Mouse (Mus musculus): ENCODE measurements around the gene Drg1. TPM values are rescaled to one million over a fixed set of nuclear protein-coding genes. Genes with fewer than 3 reads are reported as not detected.

Drg1 gene
- polyA plus RNA-seq, 1 experiment from 2014 or later, result 215 TPM

DNA sequence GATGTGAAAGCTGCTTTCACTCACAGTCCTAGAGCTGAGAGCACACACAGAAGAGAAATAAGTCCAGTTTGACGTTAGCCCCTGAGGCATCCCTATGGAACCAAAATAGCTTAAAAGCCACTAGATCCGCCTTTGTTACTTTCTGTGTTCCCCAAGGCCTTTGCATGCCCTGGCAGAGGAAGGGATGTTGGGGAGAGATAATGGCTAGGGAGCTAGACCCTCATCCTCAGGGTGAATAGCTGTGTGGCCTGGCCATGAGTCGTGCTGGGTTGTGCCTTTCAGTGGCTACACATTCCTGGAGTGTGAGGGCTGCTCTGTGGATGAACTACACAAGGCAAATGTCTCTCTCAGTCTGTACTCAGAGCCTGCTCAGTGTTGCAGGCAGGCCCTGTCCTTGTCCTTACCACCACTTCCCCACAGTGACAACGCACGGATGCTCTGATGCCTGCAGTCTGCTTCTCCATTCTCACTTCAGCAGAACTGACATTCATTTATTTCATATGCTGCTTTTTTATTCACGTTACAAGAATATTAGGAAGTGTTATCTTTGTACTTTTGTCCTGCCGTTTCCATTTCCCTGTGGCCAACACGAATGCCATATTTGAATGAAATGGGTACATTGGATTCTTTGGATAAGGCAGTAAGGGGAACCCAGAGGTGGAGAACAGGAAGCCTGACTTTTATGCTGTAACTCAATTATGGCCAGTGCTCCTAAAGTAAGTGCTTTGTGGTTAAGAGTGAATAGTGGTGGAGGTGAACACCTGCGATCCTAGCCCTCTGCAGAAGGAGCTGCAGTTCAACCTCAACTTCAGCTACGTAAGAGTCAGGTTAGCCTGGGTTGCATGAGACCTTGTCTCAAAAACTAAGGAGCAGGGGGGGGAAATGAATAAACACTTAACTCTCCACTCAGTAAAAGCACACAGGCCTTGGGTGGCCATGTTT, 31.9 kb upstream of the Drg1 start:
- H3K27ac ChIP-seq, result no peak overlapping the region
- H3K4me3 ChIP-seq, result no peak overlapping the region
- peaks cover 41% of the 10 kb centered on the region for H3K4me1 ChIP-seq
- no peak overlapping the region for H3K4me2 ChIP-seq
- H3K9me3 ChIP-seq, result no peaks in the 10 kb centered on the region
- no peak for ATAC-seq (replicated peaks)
- H3K27me3 ChIP-seq (replicated peaks), result no peaks in the 10 kb centered on the region
- no peak overlapping the region for H3K9ac ChIP-seq
- 85% methylated on average over 10 of the region's 10 CpGs for WGBS
- peaks cover 53% of the 10 kb centered on the region for H3K36me3 ChIP-seq (replicated peaks)

DNA sequence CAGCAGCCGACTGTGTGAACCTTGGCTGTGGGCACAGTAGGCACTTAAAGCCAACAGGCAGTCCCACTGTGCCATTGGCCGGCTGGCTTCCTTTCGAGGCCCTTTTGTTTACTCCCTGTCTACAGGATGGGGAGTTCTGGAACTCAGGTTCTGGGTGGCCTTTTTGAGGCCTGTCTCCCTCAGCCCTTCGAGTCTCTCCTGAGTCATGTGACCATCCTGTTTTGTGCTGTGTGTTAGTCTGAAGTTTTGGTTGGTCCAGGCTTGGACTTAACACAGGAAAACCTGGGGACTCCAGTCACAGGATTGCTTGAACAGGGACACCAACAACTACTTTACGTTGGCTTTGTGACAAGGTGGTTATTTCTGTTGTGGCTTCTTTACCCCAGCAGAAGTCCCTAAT, 29.8 kb upstream of the Drg1 start:
- 61% methylated on average over 5 of the region's 5 CpGs for WGBS
- H3K9ac ChIP-seq, result no peak overlapping the region
- H3K4me1 ChIP-seq, result peaks cover 55% of the 10 kb centered on the region
- no peak for ATAC-seq (replicated peaks)
- H3K27me3 ChIP-seq (replicated peaks), result no peaks in the 10 kb centered on the region
- peaks cover 44% of the 10 kb centered on the region for H3K36me3 ChIP-seq (replicated peaks)
- no peak overlapping the region for H3K27ac ChIP-seq
- no peak overlapping the region for H3K4me3 ChIP-seq
- H3K9me3 ChIP-seq, result no peaks in the 10 kb centered on the region
- 0 out of 2 replicates have a peak overlapping the region, but pooled peaks have one; percentile 0 for H3K4me2 ChIP-seq

DNA sequence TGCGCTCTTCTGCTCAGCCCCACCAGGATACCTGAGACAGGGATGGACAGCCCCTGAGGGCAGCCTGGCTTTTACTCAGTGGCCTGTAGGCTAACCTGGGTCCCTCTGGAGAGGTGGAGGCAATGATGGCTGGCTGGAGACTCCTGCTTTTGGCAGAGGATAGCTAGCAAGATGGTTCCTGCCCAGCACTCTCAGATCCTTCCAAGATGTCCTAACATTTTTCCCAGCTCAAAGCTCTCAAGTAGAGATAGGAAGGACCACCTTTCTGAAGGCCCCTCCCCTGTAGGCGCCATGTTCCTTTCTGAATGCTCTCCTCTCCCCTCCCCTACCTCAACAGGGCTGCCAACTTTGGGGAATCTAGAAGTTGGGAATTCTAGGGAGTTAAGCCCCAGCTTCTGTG, 28.4 kb upstream of the Drg1 start:
- Histone ChIP-seq H3K9me3 (no peaks in the 10 kb centered on the region), H3K9ac (peak overlapping the region; percentile 55; the same call in 1 of the 2 replicates), H3K4me3 (peak overlapping the region; percentile 50), H3K4me2 (peak overlapping the region; percentile 85), H3K27me3 (replicated peaks) (no peaks in the 10 kb centered on the region), H3K36me3 (replicated peaks) (peaks cover 33% of the 10 kb centered on the region), H3K4me1 (peaks cover 56% of the 10 kb centered on the region), H3K27ac (no peak overlapping the region)
- no peak for ATAC-seq (replicated peaks)
- 84% methylated on average over 2 of the region's 2 CpGs for WGBS

DNA sequence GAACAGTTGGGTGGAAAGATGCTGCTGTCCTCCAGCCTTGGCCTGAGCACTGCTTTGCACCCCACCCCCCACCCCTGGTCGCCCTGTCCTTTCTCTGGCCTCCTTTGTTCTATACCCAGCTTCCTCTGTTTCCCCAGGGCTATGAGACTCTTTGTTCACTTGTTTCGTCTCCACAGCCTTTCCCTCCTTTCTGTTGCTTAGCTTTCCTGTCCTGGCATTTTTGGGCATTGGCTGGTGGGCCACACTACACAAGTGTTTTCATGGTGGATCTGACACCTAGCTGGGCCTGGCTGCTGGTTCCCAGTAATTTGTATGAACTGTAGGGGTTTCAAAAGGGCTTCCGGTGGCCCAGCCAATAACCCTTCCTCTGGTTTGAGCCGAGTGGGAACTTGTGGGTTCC, 27.1 kb upstream of the Drg1 start:
- 9% methylated on average over 4 of the region's 4 CpGs for WGBS
- Histone ChIP-seq H3K9me3 (no peaks in the 10 kb centered on the region), H3K27me3 (replicated peaks) (no peaks in the 10 kb centered on the region), H3K9ac (peak overlapping the region; percentile 55), H3K4me3 (peak overlapping the region; percentile 50), H3K4me2 (peak overlapping the region; percentile 85), H3K4me1 (peaks cover 61% of the 10 kb centered on the region), H3K27ac (peak overlapping the region; percentile 99), H3K36me3 (replicated peaks) (peaks cover 20% of the 10 kb centered on the region; the same call in 1 of the 2 replicates)
- ATAC-seq (replicated peaks), result no peak

DNA sequence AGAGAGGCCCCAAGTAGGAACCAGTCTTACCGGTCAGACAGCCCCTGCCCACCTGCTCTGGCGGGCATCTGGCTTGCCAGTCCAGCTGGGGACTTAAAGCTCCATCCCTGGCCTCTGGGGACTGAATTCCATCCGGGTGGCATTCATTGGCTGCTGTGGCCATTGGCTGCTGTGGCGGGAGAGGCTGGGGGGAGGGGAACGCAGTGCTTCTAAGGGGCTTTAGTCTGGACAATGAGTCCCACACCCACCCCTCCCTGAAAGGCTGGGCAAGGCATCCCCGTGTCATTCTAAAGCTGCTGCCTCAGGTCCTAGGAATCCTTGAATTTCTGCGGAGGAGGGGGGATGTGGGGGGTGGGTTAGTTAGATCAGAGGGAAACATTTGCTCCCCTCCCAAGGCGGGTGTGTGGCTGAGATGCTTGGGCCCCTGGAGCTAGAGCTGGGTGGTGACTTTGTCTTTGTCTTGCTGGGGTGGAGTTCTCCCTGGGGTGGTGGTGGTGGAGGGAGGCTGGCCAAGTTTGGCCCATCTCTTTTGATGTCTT, 26.6 kb upstream of the Drg1 start:
- peak overlapping the region; percentile 50 for H3K4me3 ChIP-seq
- no peaks in the 10 kb centered on the region for H3K9me3 ChIP-seq
- peak overlapping the region; percentile 85 for H3K4me2 ChIP-seq
- H3K9ac ChIP-seq, result peak overlapping the region; percentile 55
- peaks cover 66% of the 10 kb centered on the region for H3K4me1 ChIP-seq
- H3K36me3 ChIP-seq (replicated peaks), result peaks cover 17% of the 10 kb centered on the region; the same call in 1 of the 2 replicates
- under 1% methylated on average over 8 of the region's 8 CpGs for WGBS
- no peak for ATAC-seq (replicated peaks)
- H3K27ac ChIP-seq, result peak overlapping the region; percentile 99
- no peaks in the 10 kb centered on the region for H3K27me3 ChIP-seq (replicated peaks)

DNA sequence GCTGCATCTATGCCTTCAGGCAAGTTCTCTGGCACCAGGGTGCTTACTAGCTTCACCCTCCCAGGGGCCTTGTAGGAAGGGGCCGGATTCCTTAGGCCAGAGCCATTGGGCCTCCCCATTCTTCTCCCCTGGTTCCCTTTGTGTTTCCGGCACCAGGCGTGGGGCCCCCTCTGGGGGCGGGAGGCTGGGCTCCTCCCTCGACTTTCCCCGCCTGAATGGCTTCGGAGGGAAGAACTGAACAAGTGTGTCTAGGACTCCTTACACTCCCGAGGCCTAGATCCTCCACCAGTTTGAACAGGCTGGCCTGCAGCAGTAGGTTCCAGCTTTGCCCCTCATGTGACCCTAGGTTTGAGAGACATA, 25.8 kb upstream of the Drg1 start:
- ATAC-seq (replicated peaks), result no peak
- H3K4me1 ChIP-seq, result peaks cover 71% of the 10 kb centered on the region
- peak overlapping the region; percentile 50 for H3K4me3 ChIP-seq
- peak overlapping the region; percentile 55 for H3K9ac ChIP-seq
- H3K27ac ChIP-seq, result peak overlapping the region; percentile 99
- peaks cover 17% of the 10 kb centered on the region; the same call in 1 of the 2 replicates for H3K36me3 ChIP-seq (replicated peaks)
- H3K27me3 ChIP-seq (replicated peaks), result no peaks in the 10 kb centered on the region
- H3K9me3 ChIP-seq, result no peaks in the 10 kb centered on the region
- peak overlapping the region; percentile 85 for H3K4me2 ChIP-seq
- 0% methylated on average over 8 of the region's 8 CpGs for WGBS

DNA sequence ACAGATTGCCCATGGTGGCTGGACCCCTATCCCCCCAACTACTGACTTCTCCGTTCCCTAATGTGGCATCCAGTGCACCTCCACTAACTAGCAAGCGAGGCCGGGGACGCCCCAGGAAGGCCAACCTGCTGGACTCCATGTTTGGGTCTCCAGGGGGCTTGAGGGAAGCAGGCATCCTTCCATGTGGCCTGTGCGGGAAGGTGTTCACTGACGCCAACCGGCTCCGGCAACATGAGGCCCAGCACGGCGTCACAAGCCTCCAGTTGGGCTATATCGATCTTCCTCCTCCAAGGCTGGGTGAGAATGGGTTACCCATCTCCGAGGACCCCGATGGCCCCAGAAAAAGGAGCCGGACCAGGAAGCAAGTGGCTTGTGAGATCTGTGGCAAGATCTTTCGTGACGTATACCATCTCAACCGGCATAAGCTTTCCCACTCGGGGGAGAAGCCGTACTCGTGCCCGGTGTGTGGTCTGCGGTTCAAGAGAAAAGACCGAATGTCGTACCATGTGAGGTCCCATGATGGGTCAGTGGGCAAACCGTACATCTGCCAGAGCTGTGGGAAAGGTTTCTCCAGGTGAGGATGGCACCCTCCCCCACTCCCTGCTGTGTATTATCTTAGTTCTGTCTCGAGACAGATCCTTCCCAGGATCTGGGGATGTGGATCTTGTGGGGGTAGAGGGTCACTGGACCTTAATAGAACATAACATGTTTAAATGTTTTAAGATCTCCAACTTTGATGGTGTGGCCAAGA, 25.3 kb upstream of the Drg1 start:
- Histone ChIP-seq H3K27me3 (replicated peaks) (no peaks in the 10 kb centered on the region), H3K36me3 (replicated peaks) (peaks cover 17% of the 10 kb centered on the region; the same call in 1 of the 2 replicates), H3K4me2 (peak overlapping the region; percentile 85), H3K4me3 (peak overlapping the region; percentile 50), H3K4me1 (peaks cover 66% of the 10 kb centered on the region), H3K27ac (peak overlapping the region; percentile 99), H3K9ac (peak overlapping the region; percentile 55), H3K9me3 (no peaks in the 10 kb centered on the region)
- no peak for ATAC-seq (replicated peaks)
- WGBS, result under 1% methylated on average over 26 of the region's 26 CpGs

DNA sequence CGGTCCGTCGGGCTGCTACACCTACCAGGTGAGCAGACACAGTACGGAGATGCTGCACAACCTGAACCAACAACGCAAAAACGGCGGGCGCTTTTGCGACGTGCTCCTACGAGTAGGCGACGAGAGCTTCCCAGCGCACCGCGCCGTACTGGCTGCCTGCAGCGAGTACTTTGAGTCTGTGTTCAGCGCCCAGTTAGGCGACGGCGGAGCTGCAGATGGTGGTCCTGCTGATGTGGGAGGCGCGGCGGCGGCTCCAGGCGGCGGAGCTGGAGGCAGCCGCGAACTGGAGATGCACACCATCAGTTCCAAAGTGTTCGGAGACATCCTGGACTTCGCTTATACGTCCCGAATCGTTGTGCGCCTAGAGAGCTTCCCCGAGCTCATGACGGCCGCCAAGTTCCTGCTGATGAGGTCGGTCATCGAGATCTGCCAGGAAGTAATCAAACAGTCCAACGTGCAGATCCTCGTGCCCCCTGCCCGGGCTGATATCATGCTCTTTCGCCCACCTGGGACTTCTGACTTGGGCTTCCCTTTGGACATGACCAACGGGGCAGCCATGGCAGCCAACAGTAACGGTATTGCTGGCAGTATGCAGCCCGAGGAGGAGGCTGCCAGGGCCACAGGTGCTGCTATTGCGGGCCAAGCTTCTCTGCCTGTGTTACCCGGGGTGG, 24.6 kb upstream of the Drg1 start:
- Histone ChIP-seq H3K27me3 (replicated peaks) (no peaks in the 10 kb centered on the region), H3K9me3 (no peaks in the 10 kb centered on the region), H3K4me2 (peak overlapping the region; percentile 85), H3K9ac (peak overlapping the region; percentile 55), H3K27ac (peak overlapping the region; percentile 99), H3K4me3 (peak overlapping the region; percentile 50), H3K4me1 (peaks cover 60% of the 10 kb centered on the region), H3K36me3 (replicated peaks) (peaks cover 13% of the 10 kb centered on the region; the same call in 1 of the 2 replicates)
- under 1% methylated on average over 50 of the region's 50 CpGs for WGBS
- ATAC-seq (replicated peaks), result peak; percentile 7

DNA sequence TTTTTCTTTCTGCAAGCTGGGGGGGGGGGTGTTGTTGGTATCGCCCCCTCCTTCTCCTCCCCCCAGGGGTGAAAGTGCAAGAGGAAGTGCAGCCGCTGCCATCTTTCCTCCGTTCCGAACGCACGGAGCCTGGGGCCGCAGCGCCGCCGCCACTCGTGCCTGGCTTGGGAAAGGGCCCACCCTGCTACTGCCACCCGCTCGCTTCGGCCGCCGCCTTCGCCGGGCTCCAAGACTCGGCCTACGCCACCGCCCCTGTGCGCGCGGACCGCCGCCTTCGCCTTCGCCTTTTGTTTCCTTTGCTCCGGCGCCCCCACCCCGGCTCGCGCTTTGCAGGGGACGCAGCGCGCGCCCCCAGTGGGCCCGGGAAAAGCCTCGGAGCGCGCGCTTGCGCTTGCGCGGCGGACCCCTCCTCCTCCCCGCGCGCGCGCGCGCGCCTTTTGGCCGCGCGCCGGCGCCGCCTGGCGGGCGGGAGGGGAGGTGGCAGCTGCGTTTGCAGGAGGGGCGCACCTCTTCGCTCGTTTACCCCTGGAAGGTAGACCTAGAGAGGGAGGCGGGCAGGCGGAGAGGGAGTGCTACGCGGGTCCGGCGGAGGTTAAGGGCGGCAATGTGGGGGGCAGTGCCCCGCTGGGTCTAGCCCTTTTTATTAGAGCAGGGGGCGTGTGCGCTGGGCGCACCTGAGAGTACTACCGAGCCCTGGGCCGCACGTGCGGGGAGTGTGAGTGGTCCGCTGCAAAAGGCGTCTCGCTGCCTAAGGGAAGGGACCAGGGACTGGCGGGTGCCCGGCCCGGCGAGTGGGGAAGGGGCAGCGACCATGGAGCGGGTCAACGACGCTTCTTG, 23.8 kb upstream of the Drg1 start:
- peak overlapping the region; percentile 50 for H3K4me3 ChIP-seq
- peaks cover 9% of the 10 kb centered on the region; the same call in 1 of the 2 replicates for H3K36me3 ChIP-seq (replicated peaks)
- H3K9ac ChIP-seq, result peak overlapping the region; percentile 77
- peak overlapping the region; percentile 99 for H3K27ac ChIP-seq
- peak; percentile 70 for ATAC-seq (replicated peaks)
- no peaks in the 10 kb centered on the region for H3K27me3 ChIP-seq (replicated peaks)
- WGBS, result under 1% methylated on average over 71 of the region's 92 CpGs
- H3K4me2 ChIP-seq, result peak overlapping the region; percentile 85
- H3K9me3 ChIP-seq, result no peaks in the 10 kb centered on the region
- peaks cover 53% of the 10 kb centered on the region for H3K4me1 ChIP-seq

DNA sequence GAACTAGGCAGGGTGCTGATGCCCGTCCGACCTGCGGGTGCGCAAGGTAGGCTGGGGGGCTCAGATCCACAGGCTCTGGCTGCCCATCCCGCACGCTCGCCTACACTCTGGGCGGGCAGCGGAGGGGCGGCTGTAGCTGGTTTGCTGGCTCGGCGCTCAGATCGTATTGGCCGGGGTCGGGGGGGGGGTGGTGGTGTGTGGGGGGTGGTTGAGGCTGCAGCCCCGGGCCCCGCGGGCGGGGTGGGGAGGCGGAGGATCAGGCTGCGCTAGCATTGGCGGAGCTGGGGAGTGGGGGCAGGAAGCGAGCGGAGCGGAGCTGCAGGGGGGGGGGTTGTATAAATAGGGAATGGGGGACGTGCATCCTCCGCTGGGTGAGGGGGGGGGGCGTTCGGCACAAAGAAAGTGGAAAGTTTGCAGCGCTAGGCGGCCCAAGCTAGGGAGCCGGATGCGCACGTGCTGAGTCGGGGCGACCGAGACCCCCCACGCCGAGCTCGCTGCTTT, 23.1 kb upstream of the Drg1 start:
- Histone ChIP-seq H3K27ac (peak overlapping the region; percentile 99), H3K36me3 (replicated peaks) (peaks cover 4% of the 10 kb centered on the region; the same call in 1 of the 2 replicates), H3K4me1 (peaks cover 46% of the 10 kb centered on the region), H3K4me2 (peak overlapping the region; percentile 85), H3K27me3 (replicated peaks) (no peaks in the 10 kb centered on the region), H3K9ac (peak overlapping the region; percentile 77), H3K9me3 (no peaks in the 10 kb centered on the region), H3K4me3 (peak overlapping the region; percentile 50)
- WGBS, result under 1% methylated on average over 33 of the region's 40 CpGs
- ATAC-seq (replicated peaks), result peak; percentile 82

Measured in midbrain, embryonic 15.5 days (tissue).